Comparison of ENCODE assay signal across 8 mouse cellular contexts in the genomic region with DNA sequence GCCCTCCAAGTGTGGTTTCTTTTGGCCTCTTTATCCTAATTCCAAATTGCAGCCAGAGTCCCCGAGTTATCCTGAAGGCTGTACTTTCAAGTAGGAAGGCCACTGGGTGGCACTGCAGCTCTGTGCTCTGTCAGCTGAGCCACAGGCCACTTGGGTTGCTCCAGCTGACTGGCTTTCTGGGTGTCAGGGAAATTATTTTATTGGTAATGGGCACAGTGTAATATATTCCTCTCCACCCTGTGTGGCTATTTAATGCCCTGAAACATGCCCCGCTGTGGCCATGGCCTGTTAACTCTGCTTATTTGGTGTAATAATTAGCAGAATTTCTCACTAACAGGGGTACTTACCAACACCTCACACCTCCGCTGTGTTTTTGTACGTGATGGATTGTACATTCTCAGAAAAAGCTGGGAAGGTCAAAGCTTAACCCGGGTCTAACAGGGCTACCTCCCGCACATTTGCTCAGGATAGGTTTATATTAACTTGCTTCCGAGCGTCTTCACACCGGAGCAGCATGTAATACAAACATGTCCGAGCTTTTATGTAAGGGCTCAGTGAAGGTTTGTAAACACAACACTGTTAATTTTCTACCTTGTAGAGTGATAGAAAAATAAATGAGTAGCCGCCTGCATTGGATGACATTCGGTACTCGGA.
DNase-seq lines count a peak whose midpoint lies in the region; ATAC-seq and TF ChIP-seq lines count a peak whose summit lies in the region.

No protein-coding gene starts in this region.

- no peak overlapping the region for H3K27ac ChIP-seq in heart, embryonic 12.5 days (ENCODE audit: poor library complexity, severe bottlenecking)
- H3K27ac ChIP-seq in heart, adult 2 months = no peak overlapping the region
- H3K27ac ChIP-seq in kidney, embryonic 15.5 days = no peak overlapping the region
- H3K27ac ChIP-seq in limb, embryonic 14.5 days (replicated peaks; ENCODE audit: low read depth, low read length) = no peak overlapping the region
- no peak overlapping the region for H3K27ac ChIP-seq in midbrain, postnatal 0 days (ENCODE audit: low read depth, low read length)
- no peak overlapping the region for H3K27ac ChIP-seq in stomach, embryonic 16.5 days (ENCODE audit: low read length)

- WGBS in heart, embryonic 12.5 days = 73% methylated on average over 13 of the region's 13 CpGs
- 79% methylated on average over 13 of the region's 13 CpGs for WGBS in heart, adult 2 months
- 30% methylated on average over 13 of the region's 13 CpGs for WGBS in kidney, embryonic 15.5 days
- 39% methylated on average over 13 of the region's 13 CpGs for WGBS in limb, embryonic 14.5 days
- WGBS in midbrain, postnatal 0 days = 74% methylated on average over 13 of the region's 13 CpGs
- 38% methylated on average over 13 of the region's 13 CpGs for WGBS in stomach, embryonic 16.5 days

- H3K9ac ChIP-seq in heart, embryonic 12.5 days = no peak overlapping the region
- H3K9ac ChIP-seq in heart, adult 2 months (ENCODE audit: low read depth, low read length) = no peak overlapping the region
- no peak overlapping the region for H3K9ac ChIP-seq in kidney, embryonic 15.5 days
- no peak overlapping the region for H3K9ac ChIP-seq in limb, embryonic 14.5 days (ENCODE audit: low read depth, low read length, severe bottlenecking)
- H3K9ac ChIP-seq in midbrain, postnatal 0 days (replicated peaks; ENCODE audit: low read length, poor library complexity, severe bottlenecking) = no peak overlapping the region
- H3K9ac ChIP-seq in stomach, embryonic 16.5 days (ENCODE audit: low read length) = no peak overlapping the region

- no peak for TF ChIP-seq POLR2A in heart, adult 2 months (IDR thresholded peaks at IDR 0.05; ENCODE audit: insufficient read depth, low read depth, low read length)
- TF ChIP-seq POLR2A in limb, embryonic 14.5 days (IDR thresholded peaks at IDR 0.05; ENCODE audit: borderline replicate concordance, extremely low read depth, insufficient read depth, insufficient read length) = no peak

- H3K36me3 ChIP-seq in heart, embryonic 12.5 days = no peaks in the 10 kb centered on the region
- H3K36me3 ChIP-seq in heart, adult 2 months (ENCODE audit: control insufficient read depth, insufficient read depth, low read length) = peaks cover 12% of the 10 kb centered on the region
- no peaks in the 10 kb centered on the region for H3K36me3 ChIP-seq in kidney, embryonic 15.5 days
- H3K36me3 ChIP-seq in limb, embryonic 14.5 days (ENCODE audit: control insufficient read depth, insufficient read depth, low read length) = no peaks in the 10 kb centered on the region
- H3K36me3 ChIP-seq in midbrain, postnatal 0 days (ENCODE audit: insufficient read depth, low read length) = no peaks in the 10 kb centered on the region
- H3K36me3 ChIP-seq in stomach, embryonic 16.5 days (ENCODE audit: control insufficient read depth, insufficient read depth, low read length) = no peaks in the 10 kb centered on the region

- intact Hi-C loops in heart, adult 2 months (cut with DNase I) = loop anchor here (5.0 kb wide), 4 partner anchors 47 to 978 kb away; a partner anchor contains a TSS

- TF ChIP-seq CTCF in heart, adult 2 months (IDR thresholded peaks at IDR 0.05) = peak; percentile 92
- peak; percentile 90 for TF ChIP-seq CTCF in midbrain, postnatal 0 days (IDR thresholded peaks at IDR 0.05)

- H3K4me1 ChIP-seq in heart, embryonic 12.5 days (replicated peaks) = peaks cover 66% of the 10 kb centered on the region
- H3K4me1 ChIP-seq in heart, adult 2 months (ENCODE audit: control insufficient read depth, insufficient read depth, low read length) = peaks cover 21% of the 10 kb centered on the region
- peaks cover 73% of the 10 kb centered on the region for H3K4me1 ChIP-seq in kidney, embryonic 15.5 days
- peaks cover 60% of the 10 kb centered on the region for H3K4me1 ChIP-seq in limb, embryonic 14.5 days (ENCODE audit: control insufficient read depth, insufficient read depth, low read length)
- H3K4me1 ChIP-seq in midbrain, postnatal 0 days (ENCODE audit: insufficient read depth, low read length) = peaks cover 5% of the 10 kb centered on the region
- peaks cover 51% of the 10 kb centered on the region for H3K4me1 ChIP-seq in stomach, embryonic 16.5 days (ENCODE audit: control insufficient read depth, insufficient read depth, low read length)

- no peak overlapping the region for H3K4me3 ChIP-seq in heart, embryonic 12.5 days
- no peak overlapping the region for H3K4me3 ChIP-seq in heart, adult 2 months
- H3K4me3 ChIP-seq in kidney, embryonic 15.5 days (replicated peaks) = no peak overlapping the region
- H3K4me3 ChIP-seq in limb, embryonic 14.5 days (replicated peaks; ENCODE audit: low read length) = no peak overlapping the region
- H3K4me3 ChIP-seq in midbrain, postnatal 0 days (ENCODE audit: low read depth, low read length) = no peak overlapping the region
- no peak overlapping the region for H3K4me3 ChIP-seq in stomach, embryonic 16.5 days (replicated peaks; ENCODE audit: low read length)

- no peak for ATAC-seq in heart, embryonic 12.5 days (ENCODE audit: insufficient number of reproducible peaks, low FRiP score)
- ATAC-seq in kidney, embryonic 15.5 days (replicated peaks; ENCODE audit: low FRiP score) = peak; percentile 86
- peak; percentile 58 for ATAC-seq in limb, embryonic 14.5 days (ENCODE audit: low FRiP score, low read depth)
- 0 out of 2 replicates have a peak, but pooled peaks have one; percentile 23 for ATAC-seq in midbrain, postnatal 0 days (ENCODE audit: low FRiP score)
- ATAC-seq in stomach, embryonic 16.5 days (ENCODE audit: insufficient read depth, low FRiP score) = peak; percentile 38; the same call in 1 of the 2 replicates

- no peaks in the 10 kb centered on the region for H3K9me3 ChIP-seq in heart, embryonic 12.5 days (replicated peaks)
- no peaks in the 10 kb centered on the region for H3K9me3 ChIP-seq in kidney, embryonic 15.5 days (replicated peaks)
- H3K9me3 ChIP-seq in limb, embryonic 14.5 days (ENCODE audit: control insufficient read depth, low read length) = no peaks in the 10 kb centered on the region
- no peaks in the 10 kb centered on the region for H3K9me3 ChIP-seq in midbrain, postnatal 0 days (ENCODE audit: low read length)
- H3K9me3 ChIP-seq in stomach, embryonic 16.5 days (replicated peaks; ENCODE audit: control insufficient read depth, low read length) = no peaks in the 10 kb centered on the region

- no peaks in the 10 kb centered on the region for H3K27me3 ChIP-seq in heart, embryonic 12.5 days (replicated peaks)
- H3K27me3 ChIP-seq in heart, adult 2 months (ENCODE audit: control insufficient read depth, insufficient read depth, low read length) = no peaks in the 10 kb centered on the region
- no peaks in the 10 kb centered on the region for H3K27me3 ChIP-seq in kidney, embryonic 15.5 days
- no peaks in the 10 kb centered on the region; the same call in 1 of the 2 replicates for H3K27me3 ChIP-seq in limb, embryonic 14.5 days (ENCODE audit: control insufficient read depth, insufficient read depth, low read length)
- no peaks in the 10 kb centered on the region for H3K27me3 ChIP-seq in midbrain, postnatal 0 days (ENCODE audit: insufficient read depth, low read length)
- H3K27me3 ChIP-seq in stomach, embryonic 16.5 days (ENCODE audit: control insufficient read depth, insufficient read depth, low read length) = no peaks in the 10 kb centered on the region

- TF ChIP-seq EP300 in heart, adult 2 months (IDR thresholded peaks at IDR 0.05; ENCODE audit: insufficient read depth, low read depth, low read length) = peak; percentile 70

- peak; percentile 76 to 87 for DNase-seq in heart, adult 18-20 months
- peak; percentile 75 for DNase-seq in embryo, embryonic 9.5 days (ENCODE audit: extremely low spot score)
- peak; percentile 75 to 79 for DNase-seq in heart, adult 2 months
- DNase-seq in limb, embryonic 14.5 days (ENCODE audit: low spot score) = peak; percentile 88
- DNase-seq in midbrain, postnatal 0 days (ENCODE audit: low spot score) = peak; percentile 92

- H3K4me2 ChIP-seq in heart, embryonic 12.5 days = no peak overlapping the region
- H3K4me2 ChIP-seq in kidney, embryonic 15.5 days = 0 out of 2 replicates have a peak overlapping the region, but pooled peaks have one; percentile 9
- H3K4me2 ChIP-seq in limb, embryonic 14.5 days (replicated peaks; ENCODE audit: low read depth, low read length, severe bottlenecking) = no peak overlapping the region
- no peak overlapping the region for H3K4me2 ChIP-seq in midbrain, postnatal 0 days (ENCODE audit: low read depth, low read length, poor library complexity, severe bottlenecking)
- no peak overlapping the region for H3K4me2 ChIP-seq in stomach, embryonic 16.5 days (ENCODE audit: low read depth, low read length)

- H3K79me2 ChIP-seq in heart, adult 2 months (replicated peaks; ENCODE audit: control insufficient read depth, insufficient read depth, low read length) = peaks cover 4% of the 10 kb centered on the region
